Mouse (Mus musculus) ovary, postnatal 14 days (tissue): Measurements from ENCODE around the gene Pcyt1a.

Experiments used
- DNase-seq: peaks from one replicate; pipeline ENCODE4 v3.0.0; 2022; ENCODE audit warnings: low spot score

Gene Pcyt1a

GRCm38 (mm10) chr16:32430474-32431046, at the start of gene Pcyt1a:
TSS of gene Pcyt1a (plus strand) at chr16:32430921.
- DNase-seq: peak; percentile 84

GRCm38 (mm10) chr16:32382901-32383300, 47.8 kb upstream of the Pcyt1a start:
- no peak for DNase-seq

GRCm38 (mm10) chr16:32384885-32385284, 45.8 kb upstream of the Pcyt1a start:
- no peak for DNase-seq

- no peak for DNase-seq
Observed at GRCm38 (mm10) chr16:32386826-32387225, 43.9 kb upstream of the Pcyt1a start.

GRCm38 (mm10) chr16:32389049-32389448, 41.7 kb upstream of the Pcyt1a start:
- no peak for DNase-seq

- no peak for DNase-seq
Observed at GRCm38 (mm10) chr16:32389841-32390240, 40.9 kb upstream of the Pcyt1a start.

GRCm38 (mm10) chr16:32390882-32391281, 39.8 kb upstream of the Pcyt1a start:
- DNase-seq: no peak

- DNase-seq: no peak
Observed at GRCm38 (mm10) chr16:32395679-32396540, 34.8 kb upstream of the Pcyt1a start.

GRCm38 (mm10) chr16:32396541-32396835, 34.2 kb upstream of the Pcyt1a start:
- DNase-seq: no peak

GRCm38 (mm10) chr16:32398206-32398605, 32.5 kb upstream of the Pcyt1a start:
- DNase-seq: no peak

- DNase-seq: no peak
Observed at GRCm38 (mm10) chr16:32400267-32400666, 30.5 kb upstream of the Pcyt1a start, which contains the start of gene Tm4sf19. TSS of gene Tm4sf19 (plus strand) at chr16:32400506.

GRCm38 (mm10) chr16:32401335-32401965, 29.3 kb upstream of the Pcyt1a start:
- DNase-seq: no peak

GRCm38 (mm10) chr16:32402818-32403217, 27.9 kb upstream of the Pcyt1a start:
- DNase-seq: no peak

- no peak for DNase-seq
Observed at GRCm38 (mm10) chr16:32405716-32406115, 25.0 kb upstream of the Pcyt1a start.

GRCm38 (mm10) chr16:32406671-32407070, 24.1 kb upstream of the Pcyt1a start:
- no peak for DNase-seq

- no peak for DNase-seq
Observed at GRCm38 (mm10) chr16:32407730-32408129, 23.0 kb upstream of the Pcyt1a start.

GRCm38 (mm10) chr16:32417457-32417856, 13.3 kb upstream of the Pcyt1a start:
- DNase-seq: no peak

- DNase-seq: peak; percentile 88
Observed at GRCm38 (mm10) chr16:32419517-32420483, 10.9 kb upstream of the Pcyt1a start, which contains the start of gene Tctex1d2. TSS of gene Tctex1d2 (plus strand) at chr16:32419702.

GRCm38 (mm10) chr16:32427506-32427905, 3.2 kb upstream of the Pcyt1a start:
- DNase-seq: no peak

GRCm38 (mm10) chr16:32431047-32431591, 398 bp downstream of the Pcyt1a start:
- no peak for DNase-seq

- DNase-seq: no peak
Observed at GRCm38 (mm10) chr16:32431926-32432325, 1.2 kb downstream of the Pcyt1a start.

- no peak for DNase-seq
Observed at GRCm38 (mm10) chr16:32433138-32433537, 2.4 kb downstream of the Pcyt1a start.
